Mouse (Mus musculus) T-cell, adult 66 days (primary cell): ENCODE measurements around the gene Gm20817. TPM values are rescaled to one million over a fixed set of nuclear protein-coding genes. Genes with fewer than 3 reads are reported as not detected.

ENCODE experiments used
- total RNA-seq, 2 experiments: library from RNA; stranded (reverse); gene quantifications; 3 replicates in 1 of 2; 4 replicates in 1 of 2; pipeline ENCODE4 v1.2.4; 2023

The Gm20817 gene
- total RNA-seq, result not detected

DNA sequence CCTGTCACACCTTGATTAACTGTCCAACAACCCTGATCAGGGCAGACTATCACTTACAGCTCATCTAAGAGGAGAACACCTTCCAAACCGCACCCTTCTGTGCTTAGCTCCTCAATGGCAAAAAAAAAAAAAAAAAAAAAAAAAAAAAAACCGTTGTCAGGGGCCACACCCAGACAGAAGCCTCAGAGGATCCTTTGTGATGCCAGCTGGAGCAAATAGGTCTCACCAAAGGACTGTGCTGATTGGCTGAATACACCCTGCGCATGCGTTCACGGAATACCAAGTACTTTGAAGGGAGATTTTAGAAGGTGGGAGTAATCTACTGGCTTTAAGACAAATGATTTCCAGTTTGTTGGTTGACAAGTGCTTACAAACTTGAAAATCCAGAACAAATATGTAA, at the start of gene Gm20817:
TSS of gene Gm20817 (minus strand) at position 101 of the 400 bp plus-strand sequence.

